Mouse (Mus musculus): ENCODE measurements around the gene Aqr.

Aqr gene

DNA sequence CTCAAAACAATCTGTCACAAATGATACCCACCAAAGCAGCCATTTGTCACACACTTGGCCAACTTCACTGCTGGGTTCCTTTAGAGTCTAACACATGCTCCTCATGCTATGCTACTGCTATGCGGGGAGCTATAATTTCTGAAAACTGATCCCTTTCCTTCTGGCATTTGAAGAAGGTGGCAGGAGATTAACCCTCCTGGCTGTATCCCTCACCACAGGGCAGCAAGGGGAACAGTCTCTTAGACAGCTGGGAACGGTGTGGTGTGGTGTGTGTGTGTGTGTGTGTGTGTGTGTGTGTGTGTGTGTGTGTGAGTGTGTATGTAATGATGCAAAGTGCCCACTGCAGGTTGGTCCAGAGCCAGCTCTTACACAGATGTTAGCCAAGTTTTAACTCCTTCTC, 51.0 kb downstream of the Aqr start:
- no peak for DNase-seq

DNA sequence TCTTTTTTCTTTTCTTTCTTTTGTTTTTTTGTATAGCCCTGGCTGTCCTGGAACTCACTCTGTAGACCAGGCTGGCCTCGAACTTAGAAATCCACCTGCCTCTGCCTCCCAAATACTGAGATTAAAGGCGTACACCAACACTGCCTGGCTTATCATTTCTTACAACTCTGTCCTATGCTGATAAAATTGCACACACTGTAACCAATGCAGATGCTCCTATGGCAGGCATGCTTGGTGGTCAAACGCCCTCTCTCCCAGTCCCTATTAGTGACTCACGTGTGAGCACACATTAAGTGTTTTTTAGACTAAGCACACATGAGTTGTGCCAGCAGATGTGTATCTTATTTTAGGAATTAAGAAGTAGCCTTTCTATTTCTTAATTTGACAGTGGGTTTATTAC, 53.5 kb downstream of the Aqr start:
- no peak for DNase-seq

- no peak for DNase-seq
Measured at GRCm38 (mm10) chr2:114130657-114131056, 56.2 kb downstream of the Aqr start.

GRCm38 (mm10) chr2:114123304-114123703, 63.5 kb downstream of the Aqr start:
- DNase-seq, result no peak

- DNase-seq, result no peak
Measured at GRCm38 (mm10) chr2:114119451-114119850, 67.4 kb downstream of the Aqr start.

DNA sequence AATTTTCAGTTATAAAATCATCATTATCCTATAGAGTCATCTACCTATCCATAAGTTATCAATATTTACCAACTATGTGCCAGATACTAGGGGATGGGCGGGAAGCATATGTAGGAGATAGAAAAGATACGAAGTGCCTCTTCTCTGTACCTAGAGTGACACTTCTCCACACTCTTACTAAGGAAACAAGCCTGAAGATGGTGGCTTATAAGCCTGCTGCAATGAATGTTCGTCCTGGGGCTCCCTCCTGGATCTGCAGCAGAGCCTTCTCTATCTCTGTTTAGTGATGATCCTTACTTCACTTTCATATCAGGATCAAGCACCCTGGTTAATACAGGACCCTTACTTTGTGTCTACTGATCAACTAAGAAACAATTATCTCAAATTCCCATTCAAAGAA, 69.2 kb downstream of the Aqr start:
- no peak for DNase-seq

- DNase-seq, result no peak
Measured at GRCm38 (mm10) chr2:114117235-114117634, 69.6 kb downstream of the Aqr start.

GRCm38 (mm10) chr2:114115563-114115962, 71.3 kb downstream of the Aqr start:
- DNase-seq, result no peak

GRCm38 (mm10) chr2:114107288-114108278, 79.2 kb downstream of the Aqr start:
- DNase-seq, result no peak

DNA sequence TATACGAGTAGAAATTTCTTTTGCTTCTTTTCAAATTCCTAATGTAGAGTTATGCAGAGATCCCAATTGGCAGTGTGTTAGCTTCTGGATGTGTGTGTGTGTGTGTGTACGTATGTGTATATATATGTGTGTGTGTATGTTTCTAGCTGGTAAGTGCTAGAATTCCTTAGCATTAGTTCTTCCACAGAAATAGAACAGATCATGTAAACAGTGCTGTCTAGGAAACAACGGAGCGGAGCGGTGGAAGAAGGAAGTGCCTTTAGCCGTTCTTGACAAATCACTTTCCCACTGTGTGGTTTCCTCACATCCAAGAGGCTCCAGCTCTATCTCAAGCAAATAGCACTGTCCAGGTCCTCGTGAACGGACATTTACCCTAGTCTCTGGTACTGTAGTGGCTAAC, 80.4 kb downstream of the Aqr start:
- no peak for DNase-seq

DNA sequence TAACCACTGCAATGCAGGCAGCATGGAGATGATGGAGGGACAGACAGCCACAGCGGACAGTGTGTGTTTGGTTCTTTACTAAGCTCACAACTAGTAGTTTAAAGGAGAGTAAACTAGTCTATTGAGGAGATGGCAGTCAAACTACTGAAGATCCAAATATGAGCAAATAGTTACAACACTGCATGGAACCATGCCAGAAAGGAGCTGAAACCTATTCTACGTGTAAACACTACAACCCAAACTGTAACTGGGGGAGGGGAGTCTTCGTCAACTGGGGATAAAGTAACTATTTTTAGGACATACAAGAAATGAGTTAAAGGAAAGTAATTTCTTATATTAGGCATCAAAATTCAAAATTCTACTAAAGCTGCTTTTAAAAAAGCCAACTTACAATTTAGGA, 84.4 kb downstream of the Aqr start:
- no peak for DNase-seq

DNA sequence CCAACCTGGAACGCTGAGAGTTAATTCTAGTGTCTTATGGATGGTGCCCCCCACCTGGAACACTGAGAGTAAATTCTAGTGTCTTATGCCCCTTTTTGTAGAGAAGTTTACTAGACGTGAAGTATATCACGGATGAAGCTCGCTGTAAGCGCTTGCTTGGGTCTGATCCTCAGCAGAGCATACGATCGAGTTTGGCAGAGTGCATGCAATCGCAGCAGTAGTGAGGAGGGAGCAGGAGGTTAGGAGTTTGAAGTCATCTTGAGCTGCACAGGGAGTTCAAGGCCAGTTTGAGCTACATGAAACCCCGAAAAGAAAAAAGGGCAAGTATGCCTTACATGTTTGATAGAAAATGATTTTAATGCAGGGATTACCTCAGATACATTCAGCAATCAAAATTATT, 86.0 kb downstream of the Aqr start:
- DNase-seq, result no peak

- DNase-seq, result no peak
Measured at GRCm38 (mm10) chr2:114099816-114100215, 87.0 kb downstream of the Aqr start.

DNA sequence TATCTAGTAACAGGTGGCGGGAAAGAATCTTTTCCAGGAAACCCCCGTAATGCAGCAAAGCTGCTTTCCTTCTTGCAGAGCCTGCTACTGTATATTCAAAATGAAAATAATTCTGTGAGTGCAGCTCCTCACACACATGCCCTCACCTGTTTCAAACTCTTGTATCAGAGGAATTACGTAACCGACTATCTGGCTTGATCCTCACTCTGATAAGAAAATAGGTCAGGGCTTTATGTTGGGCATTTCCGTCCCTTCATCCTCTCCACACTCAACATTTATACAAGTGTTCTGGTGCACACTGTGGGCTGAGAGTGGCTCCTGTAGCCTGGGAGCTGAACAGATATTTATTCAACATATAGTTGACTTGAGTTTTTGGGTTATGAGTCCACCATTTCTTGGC, 87.7 kb downstream of the Aqr start:
- no peak for DNase-seq

DNA sequence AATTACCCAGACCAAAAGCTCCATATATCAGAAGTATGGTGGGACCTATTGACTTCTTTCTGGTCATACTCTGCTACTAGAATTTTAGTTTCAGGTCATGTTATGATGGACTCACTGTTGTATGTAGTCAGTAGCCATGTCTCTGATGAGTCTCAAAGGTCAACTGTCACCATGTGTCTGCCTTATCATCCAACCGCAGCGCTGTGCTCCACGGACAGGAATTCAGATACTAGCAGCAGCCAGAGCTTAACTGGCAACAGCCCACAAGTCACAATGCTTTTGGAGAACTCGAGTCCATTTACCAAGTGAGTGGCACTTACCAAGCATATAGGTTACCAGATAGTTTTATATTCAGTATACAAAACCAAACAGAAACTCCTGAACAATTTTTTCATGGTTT, 89.2 kb downstream of the Aqr start:
- DNase-seq, result no peak

GRCm38 (mm10) chr2:114096570-114096969, 90.3 kb downstream of the Aqr start:
- no peak for DNase-seq

DNA sequence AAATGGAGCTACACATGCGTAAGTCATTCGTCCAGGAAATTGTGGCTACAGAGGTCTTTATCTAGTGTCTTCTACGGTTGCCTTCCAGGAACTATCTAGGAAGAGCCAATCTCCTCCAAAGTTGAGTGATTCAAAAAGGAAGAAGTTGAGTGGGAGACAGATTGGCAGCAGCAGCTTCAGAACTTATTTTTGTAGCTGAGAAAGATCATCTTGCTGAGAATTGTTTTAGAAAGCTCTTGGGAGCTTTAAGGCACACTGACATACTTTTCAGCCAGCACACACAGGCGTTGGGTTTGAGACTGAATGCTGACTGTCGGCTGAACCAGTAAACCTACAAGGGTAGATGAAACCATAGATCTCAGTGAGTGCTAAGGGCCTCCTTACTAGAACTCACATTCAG, 91.5 kb downstream of the Aqr start:
- no peak for DNase-seq

- no peak for DNase-seq
Measured at GRCm38 (mm10) chr2:114094696-114095095, 92.1 kb downstream of the Aqr start.

DNA sequence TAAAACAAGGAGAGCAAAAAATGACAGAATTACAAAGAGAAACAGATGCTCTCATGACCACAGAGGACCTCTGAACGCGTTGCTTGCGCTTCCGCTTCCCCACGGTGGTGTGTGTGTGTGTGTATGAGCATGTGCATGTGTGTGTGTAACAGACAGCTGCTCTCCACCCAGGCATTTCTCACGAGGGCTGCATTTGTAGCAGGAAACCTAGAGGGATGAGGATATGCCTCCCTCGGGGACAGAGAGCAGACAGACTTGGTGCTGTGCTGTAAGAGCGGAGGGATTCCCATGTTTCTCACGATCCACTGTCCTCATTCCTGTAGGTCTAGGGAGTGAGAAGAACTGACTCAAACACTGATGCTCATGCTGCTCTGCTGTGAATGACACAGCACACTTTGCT, 93.2 kb downstream of the Aqr start:
- no peak for DNase-seq

- peak; percentile 10 for DNase-seq
Measured at GRCm38 (mm10) chr2:114089862-114090261, 97.0 kb downstream of the Aqr start.

DNA sequence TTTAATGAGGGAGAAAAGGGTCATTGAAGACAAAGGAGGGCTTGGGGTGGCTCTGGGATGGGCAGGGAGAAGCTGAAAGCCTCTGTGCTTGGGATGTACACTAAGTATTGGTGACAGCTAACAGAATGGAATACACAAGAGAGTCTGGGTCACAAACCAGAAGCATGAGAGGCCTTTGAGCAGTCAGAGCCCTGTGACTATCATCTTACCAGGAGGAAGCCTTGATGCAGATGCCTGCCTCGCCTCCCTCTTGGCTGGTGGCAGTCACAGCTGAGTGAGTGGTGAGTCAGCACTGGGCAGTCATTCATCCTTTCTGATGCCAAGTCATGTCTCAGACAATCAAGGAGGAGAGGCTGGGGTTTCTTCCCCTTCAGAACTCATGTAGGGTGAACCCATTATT, 99.6 kb downstream of the Aqr start:
- DNase-seq, result peak; percentile 15

GRCm38 (mm10) chr2:114071876-114072275, 114.9 kb downstream of the Aqr start:
- DNase-seq, result no peak

DNA sequence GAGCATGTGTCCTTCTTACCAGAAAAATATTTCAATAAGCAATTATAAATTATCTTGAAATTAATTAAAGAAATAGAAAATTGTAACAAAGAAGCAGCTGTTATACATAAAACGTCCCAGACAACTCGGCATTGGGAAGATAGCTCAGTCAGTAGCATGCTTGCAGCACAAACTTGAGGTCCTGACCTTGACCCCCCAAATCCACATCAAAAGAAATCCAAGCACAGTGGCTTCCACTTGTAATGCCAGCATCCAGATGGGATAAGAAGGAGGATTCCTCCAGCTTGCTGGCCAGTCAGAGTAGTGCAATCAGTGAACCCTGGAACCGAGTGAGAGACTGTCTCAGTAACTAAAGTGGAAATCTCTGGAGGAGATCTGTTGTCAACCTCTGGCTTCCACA, 120.6 kb downstream of the Aqr start:
- DNase-seq, result no peak

GRCm38 (mm10) chr2:114064004-114064403, 122.8 kb downstream of the Aqr start:
- no peak for DNase-seq

- no peak for DNase-seq
Measured at GRCm38 (mm10) chr2:114060071-114060591, 126.7 kb downstream of the Aqr start.

Measured in layer of hippocampus, adult 9-11 months (tissue).